Mouse (Mus musculus) bone marrow macrophage, adult 2 months (primary cell): ENCODE measurements around the gene Ints14.

Source experiments
- CTCF ChIP-seq: IDR thresholded peaks from 2 replicates; pipeline ENCODE4 v1.5.1; 2012; ENCODE audit warnings: low read depth, mild to moderate bottlenecking, low read length, moderate library complexity
- POLR2A ChIP-seq: IDR thresholded peaks from 2 replicates; pipeline ENCODE4 v1.6.1; 2012; ENCODE audit warnings: mild to moderate bottlenecking, low read depth, low read length, borderline replicate concordance

DNA sequence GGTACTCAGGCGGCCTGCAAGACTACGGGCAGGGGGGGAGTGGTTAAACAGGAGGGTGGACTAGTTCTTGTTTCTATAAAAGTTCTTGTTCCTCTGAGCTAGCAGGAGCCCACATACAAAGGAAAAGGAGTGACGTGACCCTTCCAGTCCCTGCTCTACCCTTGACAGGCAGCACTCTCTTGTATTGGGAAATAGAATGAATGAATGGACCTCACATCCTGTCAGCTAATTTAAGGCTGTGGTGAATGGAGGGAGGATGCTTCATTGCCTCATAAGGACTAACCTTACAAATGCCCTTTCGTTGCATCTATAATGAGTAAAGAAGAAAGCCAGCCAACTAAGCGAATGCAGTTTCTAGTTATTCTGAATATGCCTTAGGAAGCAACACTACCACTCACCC is 34.9 kb upstream of the Ints14 start:
- TF ChIP-seq CTCF (no peak), POLR2A (no peak)
